Mouse (Mus musculus) cerebellum, adult (tissue): ENCODE measurements around the gene Tas2r108.

Experiments
- ATAC-seq: cut with Nextera tagmentation; 2 replicates; pipeline ENCODE4 v1.9.2; 2017; ENCODE audit warnings: mild to moderate bottlenecking, moderate library complexity, mixed read lengths; ENCODE audit not compliant: insufficient number of reproducible peaks, low FRiP score, low TSS enrichment

Gene Tas2r108

GRCm38 (mm10) chr6:40493229-40493628 is at the start of gene Tas2r108:
Gene Tas2r108 (plus strand): TSS chr6:40493529.
- ATAC-seq, result no peak

DNA sequence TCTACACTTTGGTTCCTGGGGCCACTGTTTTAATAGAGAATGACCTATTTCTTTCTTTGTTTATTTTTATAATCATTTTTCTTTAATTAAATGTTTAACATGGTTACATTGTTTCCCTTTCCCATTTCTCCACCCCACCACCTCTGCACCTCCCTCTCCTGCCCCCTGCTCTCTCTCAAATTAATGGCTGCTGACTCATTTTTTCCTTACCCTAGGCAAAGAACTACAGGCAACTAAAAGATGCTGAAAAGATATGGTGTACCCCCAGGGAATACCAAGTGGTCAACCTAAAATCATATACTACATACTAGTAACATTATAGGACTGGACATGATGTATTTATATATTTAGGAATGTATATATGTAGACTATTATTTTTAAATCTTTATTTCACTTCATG is 44.7 kb upstream of the Tas2r108 start:
- no peak for ATAC-seq

GRCm38 (mm10) chr6:40454436-40455041 is 38.8 kb upstream of the Tas2r108 start:
- ATAC-seq, result no peak

- no peak for ATAC-seq
Observed at GRCm38 (mm10) chr6:40465710-40466109, 27.6 kb upstream of the Tas2r108 start.

GRCm38 (mm10) chr6:40470916-40471719 is 22.2 kb upstream of the Tas2r108 start, which contains the start of gene Ssbp1:
Gene Ssbp1 (plus strand): TSS chr6:40471352.
- ATAC-seq, result peak; percentile 99

GRCm38 (mm10) chr6:40471720-40472010 is 21.7 kb upstream of the Tas2r108 start:
- ATAC-seq, result no peak

DNA sequence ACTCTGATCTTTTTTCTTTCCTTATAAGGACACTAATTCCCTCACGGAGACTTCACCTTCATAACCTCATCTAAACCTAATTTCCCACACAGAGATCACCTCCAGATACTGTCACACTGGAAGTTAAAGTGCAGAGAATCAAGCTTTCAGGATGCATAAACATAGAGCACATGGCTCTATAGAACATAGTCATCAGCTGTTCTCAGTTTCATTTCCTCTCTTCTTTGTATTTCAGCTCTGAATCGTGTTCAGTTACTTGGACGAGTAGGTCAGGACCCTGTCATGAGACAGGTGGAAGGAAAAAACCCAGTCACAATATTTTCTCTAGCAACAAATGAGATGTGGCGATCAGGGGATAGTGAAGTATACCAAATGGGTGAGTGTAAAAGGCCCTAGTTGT is 17.2 kb upstream of the Tas2r108 start:
- ATAC-seq, result no peak

DNA sequence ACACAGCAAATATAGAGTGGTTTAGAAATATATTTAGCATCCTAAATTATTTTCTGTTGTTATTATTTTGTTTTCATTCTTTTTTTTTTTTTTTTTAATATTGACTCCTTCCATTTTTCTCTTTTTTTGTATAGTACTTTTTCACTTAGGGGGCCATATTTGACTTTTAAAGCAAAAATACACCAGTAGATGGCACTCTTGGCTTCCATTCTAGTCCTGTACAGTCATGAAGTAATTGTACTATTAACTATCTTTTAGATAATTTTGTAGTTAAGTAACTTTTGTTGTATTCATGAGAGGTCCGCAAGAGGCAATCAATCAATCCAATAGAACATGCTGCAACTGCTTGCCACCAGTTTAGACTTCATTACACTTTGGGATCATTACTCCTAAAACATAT is 13.6 kb upstream of the Tas2r108 start:
- ATAC-seq, result no peak

- no peak for ATAC-seq
Observed at GRCm38 (mm10) chr6:40482318-40482717, 11.0 kb upstream of the Tas2r108 start.

- no peak for ATAC-seq
Observed at GRCm38 (mm10) chr6:40490933-40491332, 2.4 kb upstream of the Tas2r108 start, which contains the start of gene Tas2r137. Gene Tas2r137 (plus strand): TSS chr6:40491233.

- ATAC-seq, result no peak
Observed at GRCm38 (mm10) chr6:40519408-40519807, 26.1 kb downstream of the Tas2r108 start, which contains the start of gene Prss37. Gene Prss37 (minus strand): TSS chr6:40519508.
